Mouse (Mus musculus): ENCODE measurements at regions not wholly inside any gene's neighbourhood (a gene's known extent, or its start where the extent isn't known, plus 50 kb on each side); places are given as distances from the start of the nearest gene placed in this dataset.

DNA sequence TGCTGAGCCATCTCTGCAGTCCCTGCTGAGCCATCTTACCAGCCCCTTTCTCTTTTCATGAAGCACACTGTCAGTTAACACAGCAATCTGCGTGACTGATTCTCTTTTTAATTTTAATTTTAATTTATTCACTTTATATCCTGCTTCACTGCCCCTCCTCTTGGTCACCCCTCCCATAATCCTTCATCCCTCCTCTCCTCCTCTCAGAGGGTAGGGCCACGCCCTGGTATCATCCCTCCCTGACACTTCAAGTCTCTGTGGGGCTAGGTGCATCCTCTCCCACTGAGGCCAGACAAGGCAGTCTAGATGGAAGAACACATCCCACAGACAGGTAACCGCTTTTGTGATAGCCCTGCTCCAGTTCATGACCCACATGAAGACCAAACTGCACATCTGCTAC, 111.5 kb upstream of the Meis2 start:
- H3K27ac ChIP-seq (replicated peaks; ENCODE audit: insufficient read depth, low read depth, low read length) = no peak overlapping the region
- 82% methylated on average over 3 of the region's 3 CpGs for WGBS
- H3K79me2 ChIP-seq (ENCODE audit: control insufficient read depth, insufficient read depth, low read length) = no peaks in the 10 kb centered on the region
- TF ChIP-seq POLR2A (IDR thresholded peaks at IDR 0.05; ENCODE audit: extremely low read depth, insufficient read depth, low read length) = no peak
- no peak for TF ChIP-seq CTCF (IDR thresholded peaks at IDR 0.05; ENCODE audit: low read depth, low read length)
- no peaks in the 10 kb centered on the region for H3K27me3 ChIP-seq (ENCODE audit: control insufficient read depth, insufficient read depth, low read length)
- H3K9ac ChIP-seq (ENCODE audit: low read depth, low read length) = no peak overlapping the region
- H3K4me1 ChIP-seq (ENCODE audit: control insufficient read depth, insufficient read depth, low read length) = no peaks in the 10 kb centered on the region
- no peak overlapping the region for H3K4me3 ChIP-seq (ENCODE audit: insufficient read depth, low read depth, low read length)
- no peak for DNase-seq (ENCODE audit: extremely low read depth, low read depth, low spot score)
- no peaks in the 10 kb centered on the region for H3K36me3 ChIP-seq (ENCODE audit: control insufficient read depth, insufficient read depth, low read length)

DNA sequence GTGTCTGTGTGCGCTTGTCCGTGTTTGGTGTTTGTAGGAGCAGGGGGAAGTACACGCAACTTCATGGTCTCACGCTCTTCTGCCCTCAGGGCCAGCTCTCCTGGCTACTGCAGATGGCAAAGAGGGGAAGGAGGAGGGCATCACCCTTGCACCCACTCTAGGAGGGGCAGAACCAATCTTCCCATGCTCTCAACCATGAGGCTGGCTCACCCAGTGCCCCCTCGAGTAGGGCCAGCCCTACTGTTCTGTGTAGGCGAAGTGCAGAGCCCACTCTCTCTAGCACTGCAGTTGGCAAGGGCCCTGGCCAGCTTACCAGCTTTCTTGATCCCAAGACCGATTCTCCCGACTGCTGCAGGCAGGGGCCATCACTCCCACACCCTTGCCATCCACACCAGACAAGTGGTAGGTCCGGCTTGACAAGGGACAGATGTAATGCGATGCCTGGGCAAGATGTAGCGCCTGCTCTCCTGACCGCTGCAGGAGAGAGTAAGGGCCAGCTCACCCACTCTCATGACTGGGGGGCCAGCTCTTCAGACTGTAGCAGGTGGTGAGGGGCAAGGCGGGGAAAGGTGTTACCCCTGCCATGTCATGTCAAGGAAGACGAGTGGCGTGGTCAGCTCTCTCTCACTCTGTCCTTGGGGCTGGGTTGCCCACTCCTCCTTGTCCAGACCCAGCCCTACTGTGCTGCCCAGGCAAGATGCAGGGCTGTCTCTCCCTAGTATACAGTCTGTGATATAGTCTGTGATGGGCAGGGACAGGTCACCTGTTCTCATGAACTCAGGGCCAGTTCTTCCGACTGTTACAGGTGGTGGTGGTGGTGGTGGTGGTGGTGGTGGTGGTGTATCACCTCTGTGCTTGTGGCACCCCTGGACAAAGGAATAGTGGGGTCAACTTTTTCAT, 100.5 kb upstream of the Meis2 start:
- Histone ChIP-seq H3K27me3 (ENCODE audit: control insufficient read depth, insufficient read depth, low read length) (no peaks in the 10 kb centered on the region), H3K4me3 (ENCODE audit: insufficient read depth, low read depth, low read length) (no peak overlapping the region), H3K4me1 (ENCODE audit: control insufficient read depth, insufficient read depth, low read length) (no peaks in the 10 kb centered on the region), H3K36me3 (ENCODE audit: control insufficient read depth, insufficient read depth, low read length) (no peaks in the 10 kb centered on the region), H3K79me2 (ENCODE audit: control insufficient read depth, insufficient read depth, low read length) (no peaks in the 10 kb centered on the region), H3K9ac (ENCODE audit: low read depth, low read length) (no peak overlapping the region), H3K27ac (replicated peaks; ENCODE audit: insufficient read depth, low read depth, low read length) (no peak overlapping the region)
- WGBS = 84% methylated on average over 16 of the region's 16 CpGs
- no peak for TF ChIP-seq CTCF (IDR thresholded peaks at IDR 0.05; ENCODE audit: low read depth, low read length)
- no peak for TF ChIP-seq POLR2A (IDR thresholded peaks at IDR 0.05; ENCODE audit: extremely low read depth, insufficient read depth, low read length)
- no peak for DNase-seq (ENCODE audit: extremely low read depth, low read depth, low spot score)
